Mouse (Mus musculus) kidney, adult 11 months (tissue): ENCODE results near the gene Slc5a7.

Source experiments
- DNase-seq: peaks from one replicate; pipeline ENCODE4 v3.0.0; 2022

Gene Slc5a7

GRCm38 (mm10) chr17:54298934-54299333 lies at the start of gene Slc5a7:
Slc5a7 (minus strand) TSS chr17:54299034.
- DNase-seq: no peak

- DNase-seq: no peak
Measured at GRCm38 (mm10) chr17:54347672-54348071, 48.8 kb upstream of the Slc5a7 start.

- no peak for DNase-seq
Measured at GRCm38 (mm10) chr17:54343395-54343794, 44.6 kb upstream of the Slc5a7 start.

- DNase-seq: no peak
Measured at GRCm38 (mm10) chr17:54298232-54298924, 456 bp downstream of the Slc5a7 start.

GRCm38 (mm10) chr17:54250783-54251182 lies 48.1 kb downstream of the Slc5a7 start:
- DNase-seq: no peak

GRCm38 (mm10) chr17:54243650-54244300 lies 55.1 kb downstream of the Slc5a7 start:
- no peak for DNase-seq

- DNase-seq: no peak
Measured at GRCm38 (mm10) chr17:54239435-54239834, 59.4 kb downstream of the Slc5a7 start.
